Mouse (Mus musculus) lung, embryonic 16.5 days (tissue): ENCODE data around the gene Agap2. TPM values are rescaled to one million over a fixed set of nuclear protein-coding genes. Genes with fewer than 3 reads are reported as not detected.
"Not testable (repeated sequence)": the region's sequence is repeated elsewhere in the genome, so short reads cannot be mapped to it uniquely, and the experiment has no call there.

Experiments used
- ATAC-seq: fragments of 200-750 bp; cut with Nextera tagmentation; 2 replicates; pipeline ENCODE4 v1.8.0; 2017; ENCODE audit warnings: low read depth, mild to moderate bottlenecking, moderate library complexity
- H3K27ac ChIP-seq: fragments of 300-500 bp; sonication (generic); 2 replicates; pipeline ENCODE4 v1.5.1; 2014; ENCODE audit warnings: mild to moderate bottlenecking, control low read depth, low read length
- H3K27me3 ChIP-seq: fragments of 300-500 bp; sonication (generic); 2 replicates; pipeline ENCODE4 v1.6.1; 2014; ENCODE audit warnings: low read depth, low read length, mixed read lengths; ENCODE audit not compliant: control insufficient read depth, insufficient read depth
- H3K36me3 ChIP-seq: fragments of 300-500 bp; sonication (generic); 2 replicates; pipeline ENCODE4 v1.6.1; 2014; ENCODE audit warnings: low read length; ENCODE audit not compliant: control insufficient read depth, insufficient read depth
- H3K4me1 ChIP-seq: fragments of 300-500 bp; sonication (generic); replicated peaks from 2 replicates; pipeline ENCODE4 v1.6.1; 2014; ENCODE audit warnings: low read length, mixed read lengths; ENCODE audit not compliant: control insufficient read depth, insufficient read depth
- H3K4me2 ChIP-seq: fragments of 300-500 bp; sonication (generic); 2 replicates; pipeline ENCODE4 v1.6.1; 2014; ENCODE audit warnings: low read depth, low read length, control low read depth
- H3K4me3 ChIP-seq: fragments of 300-500 bp; sonication (generic); 2 replicates; pipeline ENCODE4 v1.5.1; 2014; ENCODE audit warnings: mild to moderate bottlenecking, low read length, control low read depth
- H3K9ac ChIP-seq: fragments of 300-500 bp; sonication (generic); 2 replicates; pipeline ENCODE4 v1.6.1; 2014; ENCODE audit warnings: low read length, control low read depth
- H3K9me3 ChIP-seq: fragments of 300-500 bp; sonication (generic); 2 replicates; pipeline ENCODE4 v1.6.1; 2016; ENCODE audit warnings: low read length; ENCODE audit not compliant: control insufficient read depth
- WGBS: fragments of 180-500 bp; shearing (Covaris S2); extraction: QIAGEN DNeasy Blood & Tissue Kit; methylation state at CpG from one replicate; pipeline ENCODE4 v1.1.7; 2014; 5-methylcytosine and 5-hydroxymethylcytosine counted together
- polyA plus RNA-seq: library from polyadenylated mRNA; unstranded; fragments of >200 nt; fragmentation: Nextera tagmentation; extraction: Ambion mirVana; gene quantifications from 2 replicates; pipeline ENCODE4 v1.2.1, GENCODE M21; 2015

Gene Agap2
- polyA plus RNA-seq, 1 experiment from 2014 or later = 0.04 TPM

GRCm38 (mm10) chr10:127056490-127056889 lies 18.6 kb upstream of the Agap2 start:
- H3K4me2 ChIP-seq = no peak overlapping the region
- no peak overlapping the region for H3K27ac ChIP-seq
- H3K27me3 ChIP-seq = peaks cover 16% of the 10 kb centered on the region
- WGBS = 82% methylated on average over 20 of the region's 20 CpGs
- H3K4me3 ChIP-seq = no peak overlapping the region
- ATAC-seq = no peak
- H3K9me3 ChIP-seq = no peaks in the 10 kb centered on the region
- H3K9ac ChIP-seq = no peak overlapping the region
- H3K4me1 ChIP-seq = peaks cover 13% of the 10 kb centered on the region
- H3K36me3 ChIP-seq = peaks cover 2% of the 10 kb centered on the region; the same call in 1 of the 2 replicates

DNA sequence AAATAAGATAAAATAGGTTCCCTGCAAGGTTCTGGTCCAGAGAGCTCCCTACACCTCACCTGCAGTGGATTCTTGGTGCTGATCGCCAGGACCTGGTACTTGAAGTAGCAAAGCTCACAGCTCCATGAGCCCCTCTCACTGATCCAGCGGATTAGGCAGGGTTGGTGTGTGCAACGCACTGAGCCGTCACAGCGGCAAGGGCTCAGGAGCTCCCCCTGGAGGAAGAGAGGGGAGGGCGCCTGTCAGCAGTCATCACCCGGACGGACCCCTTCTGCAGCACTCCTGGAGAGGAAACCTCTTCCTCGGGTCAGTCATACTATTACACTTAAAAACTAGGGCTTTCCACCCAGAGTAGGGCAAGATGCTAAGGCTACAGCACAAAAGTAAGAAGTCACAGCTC lies 16.9 kb upstream of the Agap2 start:
- Histone ChIP-seq H3K9me3 (no peaks in the 10 kb centered on the region), H3K27me3 (peaks cover 12% of the 10 kb centered on the region), H3K27ac (no peak overlapping the region), H3K4me1 (peaks cover 13% of the 10 kb centered on the region), H3K36me3 (peaks cover 2% of the 10 kb centered on the region; the same call in 1 of the 2 replicates), H3K9ac (no peak overlapping the region), H3K4me2 (peak overlapping the region; percentile 99), H3K4me3 (peak overlapping the region; percentile 13; the same call in 1 of the 2 replicates)
- ATAC-seq = 0 out of 2 replicates have a peak, but pooled peaks have one; percentile 13
- 1% methylated on average over 9 of the region's 9 CpGs for WGBS

DNA sequence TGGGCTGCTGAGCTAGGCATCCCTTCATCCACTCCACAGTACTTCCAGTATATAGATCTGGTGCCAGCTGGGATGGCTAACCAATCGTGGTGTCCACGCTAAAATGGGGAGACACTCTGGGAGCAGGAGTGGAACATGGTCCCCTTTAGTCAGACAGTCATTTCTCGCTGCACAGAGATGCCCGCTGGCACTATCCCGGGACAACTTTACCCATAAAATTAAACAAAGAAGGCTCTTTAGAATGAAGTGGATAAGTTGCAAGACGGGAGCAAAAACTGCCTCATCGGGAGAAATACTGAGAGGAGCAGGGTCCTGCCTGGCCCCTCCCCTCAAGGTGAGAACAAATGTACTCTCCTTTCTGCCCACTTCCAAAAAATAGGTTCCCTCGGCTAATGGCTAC lies 16.4 kb upstream of the Agap2 start:
- H3K4me1 ChIP-seq = peaks cover 13% of the 10 kb centered on the region
- peak overlapping the region; percentile 99 for H3K4me2 ChIP-seq
- H3K4me3 ChIP-seq = peak overlapping the region; percentile 76
- H3K9me3 ChIP-seq = no peaks in the 10 kb centered on the region
- no peak for ATAC-seq
- H3K36me3 ChIP-seq = peaks cover 2% of the 10 kb centered on the region; the same call in 1 of the 2 replicates
- H3K27me3 ChIP-seq = peaks cover 12% of the 10 kb centered on the region
- WGBS = 5% methylated on average over 8 of the region's 8 CpGs
- H3K27ac ChIP-seq = no peak overlapping the region
- H3K9ac ChIP-seq = peak overlapping the region; percentile 79; the same call in 1 of the 2 replicates

DNA sequence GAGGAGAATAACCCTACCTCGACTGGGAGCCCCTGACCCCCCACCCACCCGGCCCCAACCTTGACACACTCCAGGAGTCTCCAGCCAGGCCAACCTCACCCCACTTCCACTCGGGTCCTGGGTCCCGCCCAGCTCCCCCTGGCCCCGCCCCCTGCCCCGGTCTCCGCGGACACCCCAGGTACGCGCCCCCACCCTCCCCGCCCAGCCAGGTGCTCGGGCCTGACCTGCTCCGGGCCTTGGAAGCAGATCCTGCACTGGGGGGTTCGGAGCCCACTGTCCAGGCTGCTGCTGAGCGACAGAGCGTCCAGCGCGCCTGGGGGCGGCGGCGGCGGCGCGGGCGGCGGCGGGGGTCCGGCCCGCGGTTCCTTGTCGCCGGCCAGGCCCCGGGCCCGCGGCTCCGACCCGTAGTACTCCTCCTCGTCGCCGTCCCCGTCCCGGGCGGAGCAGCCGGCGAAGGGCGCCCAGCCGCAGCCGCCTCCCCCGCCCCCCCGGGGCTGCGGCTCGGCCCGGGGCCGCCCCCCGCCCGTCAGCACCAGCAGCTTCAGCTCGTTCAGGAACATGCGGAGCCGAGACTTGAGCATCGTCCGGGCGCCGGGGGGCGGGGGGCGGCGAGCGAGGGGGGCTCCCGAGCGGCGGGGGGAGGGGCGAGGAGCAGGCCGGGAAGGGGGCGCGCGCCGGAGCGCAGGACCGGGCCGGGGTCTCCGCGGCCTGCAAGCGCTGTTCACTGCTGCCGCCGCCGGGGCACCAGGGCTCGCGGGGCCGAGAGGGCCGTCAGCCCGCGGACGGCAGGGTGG lies 15.7 kb upstream of the Agap2 start:
- peak overlapping the region; percentile 79 for H3K9ac ChIP-seq
- 1% methylated on average over 46 of the region's 92 CpGs for WGBS
- peak overlapping the region; percentile 76 for H3K4me3 ChIP-seq
- H3K36me3 ChIP-seq = peaks cover 2% of the 10 kb centered on the region; the same call in 1 of the 2 replicates
- peaks cover 13% of the 10 kb centered on the region for H3K4me1 ChIP-seq
- H3K27me3 ChIP-seq = peaks cover 12% of the 10 kb centered on the region
- H3K27ac ChIP-seq = peak overlapping the region; percentile 66
- no peaks in the 10 kb centered on the region for H3K9me3 ChIP-seq
- peak overlapping the region; percentile 99 for H3K4me2 ChIP-seq
- ATAC-seq = no peak; the same call in 1 of the 2 replicates

GRCm38 (mm10) chr10:127059968-127060916 lies 14.8 kb upstream of the Agap2 start, which contains the start of gene March9:
March9 (minus strand) TSS chr10:127060184.
- WGBS = under 1% methylated on average over 37 of the region's 72 CpGs

DNA sequence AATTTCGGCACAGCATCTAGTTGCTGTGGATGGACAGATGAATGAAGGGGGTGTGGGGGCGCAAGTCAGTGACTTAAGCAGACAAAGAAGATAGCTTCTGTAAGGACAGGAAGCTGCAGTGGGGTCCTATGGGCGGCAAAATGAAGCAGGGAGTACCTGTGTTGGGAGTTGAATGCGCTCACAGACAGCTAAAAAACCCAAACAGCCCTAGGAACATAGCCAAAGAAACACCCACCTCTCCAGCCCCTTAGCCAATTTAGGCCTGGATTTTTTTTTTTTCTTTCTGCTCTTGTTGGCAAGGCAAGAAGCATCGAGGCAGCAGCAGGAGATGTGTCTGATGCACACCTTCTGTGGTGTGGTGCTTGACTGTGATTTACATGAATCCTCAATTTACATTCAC lies 14.0 kb upstream of the Agap2 start:
- Histone ChIP-seq H3K27me3 (peaks cover 12% of the 10 kb centered on the region), H3K27ac (no peak overlapping the region), H3K9ac (no peak overlapping the region), H3K36me3 (peaks cover 16% of the 10 kb centered on the region), H3K9me3 (no peaks in the 10 kb centered on the region), H3K4me3 (no peak overlapping the region), H3K4me2 (no peak overlapping the region), H3K4me1 (peaks cover 19% of the 10 kb centered on the region)
- WGBS = 42% methylated on average over 5 of the region's 5 CpGs
- ATAC-seq = no peak

More at GRCm38 (mm10) chr10:127059968-127060916, 14.8 kb upstream of the Agap2 start, which contains the start of gene March9:
- peak; percentile 19; the same call in 1 of the 2 replicates for ATAC-seq
- H3K9me3 ChIP-seq = no peaks in the 10 kb centered on the region
- peaks cover 8% of the 10 kb centered on the region for H3K36me3 ChIP-seq
- H3K27me3 ChIP-seq = peaks cover 12% of the 10 kb centered on the region
- peak within 1 kb of the TSS; percentile 66 for H3K27ac ChIP-seq
- peak within 1 kb of the TSS; percentile 99 for H3K4me2 ChIP-seq
- peaks cover 19% of the 10 kb centered on the region for H3K4me1 ChIP-seq
- peak within 1 kb of the TSS; percentile 79 for H3K9ac ChIP-seq
- H3K4me3 ChIP-seq = peak within 1 kb of the TSS; percentile 76

DNA sequence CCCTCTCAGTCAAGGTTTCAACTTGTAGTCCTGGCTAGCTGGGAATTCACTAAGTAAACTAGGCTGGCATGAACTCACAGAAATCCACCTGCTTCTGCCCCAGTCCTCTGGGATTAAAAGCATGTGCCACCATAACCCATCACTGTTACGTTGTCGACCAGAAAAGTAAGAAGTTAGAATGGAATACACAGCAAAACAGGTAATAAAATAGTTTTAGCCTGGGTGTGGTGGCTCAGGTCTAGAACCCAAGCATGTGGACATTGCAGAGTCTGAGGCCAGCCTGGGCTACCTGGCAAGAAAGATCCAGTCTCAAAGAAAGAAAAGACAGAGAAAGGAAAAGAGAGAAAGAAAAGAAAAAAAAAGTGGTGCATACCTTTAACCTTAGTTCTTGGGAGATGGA lies 13.6 kb upstream of the Agap2 start:
- H3K27me3 ChIP-seq = peaks cover 12% of the 10 kb centered on the region
- no peak for ATAC-seq
- H3K4me1 ChIP-seq = peaks cover 19% of the 10 kb centered on the region
- WGBS = 71% methylated on average over 2 of the region's 2 CpGs
- H3K27ac ChIP-seq = no peak overlapping the region
- no peak overlapping the region for H3K4me2 ChIP-seq
- H3K4me3 ChIP-seq = no peak overlapping the region
- no peaks in the 10 kb centered on the region for H3K9me3 ChIP-seq
- no peak overlapping the region for H3K9ac ChIP-seq
- H3K36me3 ChIP-seq = peaks cover 19% of the 10 kb centered on the region

GRCm38 (mm10) chr10:127062101-127062500 lies 13.0 kb upstream of the Agap2 start:
- not testable (repeated sequence) for H3K4me3 ChIP-seq, ATAC-seq, H3K4me2 ChIP-seq, H3K9me3 ChIP-seq, H3K27ac ChIP-seq, H3K9ac ChIP-seq
- peaks cover 12% of the 10 kb centered on the region for H3K27me3 ChIP-seq
- peaks cover 19% of the 10 kb centered on the region for H3K4me1 ChIP-seq
- peaks cover 24% of the 10 kb centered on the region for H3K36me3 ChIP-seq
- WGBS = 81% methylated on average over 4 of the region's 4 CpGs
